Mouse (Mus musculus) forebrain, embryonic 12.5 days (tissue): ENCODE measurements around the gene Ccdc38. TPM values are rescaled to one million over a fixed set of nuclear protein-coding genes. Genes with fewer than 3 reads are reported as not detected.
A peak's percentile ranks its signal among the peaks of the same experiment; 100 is the strongest.

Experiments
- ATAC-seq: fragments of 200-750 bp; cut with Nextera tagmentation; 2 replicates; pipeline ENCODE4 v1.8.0; 2017; ENCODE audit warnings: moderate TSS enrichment; ENCODE audit not compliant: low FRiP score
- H3K27ac ChIP-seq: fragments of 300-500 bp; sonication (generic); 2 replicates; pipeline ENCODE4 v1.5.1; 2016; ENCODE audit warnings: mild to moderate bottlenecking
- H3K27me3 ChIP-seq: fragments of 300-500 bp; sonication (generic); 2 replicates; pipeline ENCODE4 v1.6.1; 2016; ENCODE audit warnings: mild to moderate bottlenecking
- H3K36me3 ChIP-seq: fragments of 300-500 bp; sonication (generic); replicated peaks from 2 replicates; pipeline ENCODE4 v1.6.1; 2016; ENCODE audit warnings: mild to moderate bottlenecking
- H3K4me1 ChIP-seq: fragments of 300-500 bp; sonication (generic); 2 replicates; pipeline ENCODE4 v1.6.1; 2016
- H3K4me2 ChIP-seq: fragments of 300-500 bp; sonication (generic); 2 replicates; pipeline ENCODE4 v1.6.1; 2016; ENCODE audit warnings: mild to moderate bottlenecking, moderate library complexity
- H3K4me3 ChIP-seq: fragments of 300-500 bp; sonication (generic); replicated peaks from 2 replicates; pipeline ENCODE4 v1.5.1; 2016; ENCODE audit warnings: mild to moderate bottlenecking
- H3K9ac ChIP-seq: fragments of 300-500 bp; sonication (generic); 2 replicates; pipeline ENCODE4 v1.6.1; 2016; ENCODE audit warnings: mild to moderate bottlenecking
- H3K9me3 ChIP-seq: fragments of 300-500 bp; sonication (generic); 2 replicates; pipeline ENCODE4 v1.6.1; 2016
- WGBS: fragments of 180-500 bp; shearing (Covaris S2); methylation state at CpG from one replicate; pipeline ENCODE4 v1.1.7; 2016; 5-methylcytosine and 5-hydroxymethylcytosine counted together
- polyA plus RNA-seq: library from polyadenylated mRNA; unstranded; fragments of >200 nt; fragmentation: Nextera tagmentation; extraction: Ambion mirVana; gene quantifications from 2 replicates; pipeline ENCODE4 v1.2.1, GENCODE M21; 2016

Gene Ccdc38
- 0.56 and 0.72 TPM in 2 replicates for polyA plus RNA-seq

GRCm38 (mm10) chr10:93540431-93541210, at the start of gene Ccdc38:
Gene Ccdc38 (plus strand): TSS chr10:93540632.
- WGBS = 78% methylated on average over 17 of the region's 17 CpGs
- H3K4me2 ChIP-seq = peak within 1 kb of the TSS; percentile 77
- no peaks in the 10 kb centered on the region for H3K36me3 ChIP-seq
- no peaks in the 10 kb centered on the region for H3K9me3 ChIP-seq
- peaks cover 16% of the 10 kb centered on the region for H3K27me3 ChIP-seq
- H3K4me1 ChIP-seq = peaks cover 15% of the 10 kb centered on the region
- H3K4me3 ChIP-seq = peak within 1 kb of the TSS; percentile 40
- no peak within 1 kb of the TSS for H3K27ac ChIP-seq
- ATAC-seq = no peak; the same call in 1 of the 2 replicates
- peak within 1 kb of the TSS; percentile 50 for H3K9ac ChIP-seq

- WGBS = 52% methylated on average over 10 of the region's 10 CpGs
- Histone ChIP-seq H3K9ac (no peak overlapping the region), H3K27me3 (no peaks in the 10 kb centered on the region), H3K9me3 (no peaks in the 10 kb centered on the region), H3K27ac (no peak overlapping the region), H3K36me3 (no peaks in the 10 kb centered on the region), H3K4me2 (no peak overlapping the region), H3K4me1 (no peaks in the 10 kb centered on the region), H3K4me3 (no peak overlapping the region)
- no peak for ATAC-seq
Measured at GRCm38 (mm10) chr10:93500864-93501263, 39.6 kb upstream of the Ccdc38 start.

- Histone ChIP-seq H3K4me2 (no peak overlapping the region), H3K27ac (no peak overlapping the region), H3K4me3 (no peak overlapping the region), H3K9ac (no peak overlapping the region), H3K27me3 (no peaks in the 10 kb centered on the region), H3K9me3 (no peaks in the 10 kb centered on the region), H3K36me3 (no peaks in the 10 kb centered on the region), H3K4me1 (no peaks in the 10 kb centered on the region)
- ATAC-seq = no peak
- 78% methylated on average over 10 of the region's 10 CpGs for WGBS
Measured at GRCm38 (mm10) chr10:93501346-93501745, 39.1 kb upstream of the Ccdc38 start.

GRCm38 (mm10) chr10:93508383-93508970, 32.0 kb upstream of the Ccdc38 start:
- Histone ChIP-seq H3K27ac (no peak overlapping the region), H3K9ac (no peak overlapping the region), H3K36me3 (no peaks in the 10 kb centered on the region), H3K4me1 (no peaks in the 10 kb centered on the region), H3K27me3 (no peaks in the 10 kb centered on the region), H3K9me3 (no peaks in the 10 kb centered on the region), H3K4me2 (no peak overlapping the region), H3K4me3 (no peak overlapping the region)
- ATAC-seq = no peak
- 71% methylated on average over 7 of the region's 7 CpGs for WGBS

GRCm38 (mm10) chr10:93509532-93510153, 30.8 kb upstream of the Ccdc38 start:
- ATAC-seq = no peak
- no peaks in the 10 kb centered on the region for H3K36me3 ChIP-seq
- H3K4me2 ChIP-seq = no peak overlapping the region
- H3K4me1 ChIP-seq = no peaks in the 10 kb centered on the region
- H3K27ac ChIP-seq = no peak overlapping the region
- WGBS = 91% methylated on average over 15 of the region's 15 CpGs
- no peak overlapping the region for H3K4me3 ChIP-seq
- no peaks in the 10 kb centered on the region for H3K27me3 ChIP-seq
- no peak overlapping the region for H3K9ac ChIP-seq
- H3K9me3 ChIP-seq = no peaks in the 10 kb centered on the region

GRCm38 (mm10) chr10:93515419-93515818, 25.0 kb upstream of the Ccdc38 start:
- 18% methylated on average over 1 of the region's 1 CpGs for WGBS
- no peaks in the 10 kb centered on the region for H3K36me3 ChIP-seq
- no peak overlapping the region for H3K27ac ChIP-seq
- H3K9ac ChIP-seq = no peak overlapping the region
- no peak overlapping the region for H3K4me3 ChIP-seq
- H3K9me3 ChIP-seq = no peaks in the 10 kb centered on the region
- no peaks in the 10 kb centered on the region for H3K4me1 ChIP-seq
- H3K27me3 ChIP-seq = no peaks in the 10 kb centered on the region
- ATAC-seq = no peak; the same call in 1 of the 2 replicates
- H3K4me2 ChIP-seq = no peak overlapping the region

GRCm38 (mm10) chr10:93515927-93516326, 24.5 kb upstream of the Ccdc38 start:
- no peak overlapping the region for H3K9ac ChIP-seq
- no peaks in the 10 kb centered on the region for H3K36me3 ChIP-seq
- H3K27me3 ChIP-seq = no peaks in the 10 kb centered on the region
- no peak overlapping the region for H3K4me3 ChIP-seq
- no peak overlapping the region for H3K27ac ChIP-seq
- WGBS = 89% methylated on average over 12 of the region's 12 CpGs
- no peaks in the 10 kb centered on the region for H3K4me1 ChIP-seq
- no peaks in the 10 kb centered on the region for H3K9me3 ChIP-seq
- no peak overlapping the region for H3K4me2 ChIP-seq
- no peak for ATAC-seq

GRCm38 (mm10) chr10:93517754-93518153, 22.7 kb upstream of the Ccdc38 start:
- ATAC-seq = no peak
- Histone ChIP-seq H3K4me2 (no peak overlapping the region), H3K4me1 (no peaks in the 10 kb centered on the region), H3K9me3 (no peaks in the 10 kb centered on the region), H3K4me3 (no peak overlapping the region), H3K27me3 (no peaks in the 10 kb centered on the region), H3K9ac (no peak overlapping the region), H3K36me3 (no peaks in the 10 kb centered on the region), H3K27ac (no peak overlapping the region)
- WGBS = 77% methylated on average over 4 of the region's 4 CpGs

- WGBS = 85% methylated on average over 4 of the region's 4 CpGs
- Histone ChIP-seq H3K36me3 (no peaks in the 10 kb centered on the region), H3K4me2 (no peak overlapping the region), H3K9ac (no peak overlapping the region), H3K27me3 (no peaks in the 10 kb centered on the region), H3K27ac (no peak overlapping the region), H3K4me3 (no peak overlapping the region), H3K9me3 (no peaks in the 10 kb centered on the region), H3K4me1 (no peaks in the 10 kb centered on the region)
- ATAC-seq = no peak
Measured at GRCm38 (mm10) chr10:93518186-93518585, 22.2 kb upstream of the Ccdc38 start.

GRCm38 (mm10) chr10:93518620-93519019, 21.8 kb upstream of the Ccdc38 start:
- no peak overlapping the region for H3K4me2 ChIP-seq
- no peak overlapping the region for H3K9ac ChIP-seq
- H3K4me1 ChIP-seq = no peaks in the 10 kb centered on the region
- WGBS = 88% methylated on average over 2 of the region's 2 CpGs
- no peak overlapping the region for H3K4me3 ChIP-seq
- H3K27ac ChIP-seq = no peak overlapping the region
- no peak for ATAC-seq
- no peaks in the 10 kb centered on the region for H3K9me3 ChIP-seq
- H3K36me3 ChIP-seq = no peaks in the 10 kb centered on the region
- H3K27me3 ChIP-seq = no peaks in the 10 kb centered on the region

- H3K27me3 ChIP-seq = no peaks in the 10 kb centered on the region
- no peak for ATAC-seq
- no peaks in the 10 kb centered on the region for H3K36me3 ChIP-seq
- H3K4me1 ChIP-seq = no peaks in the 10 kb centered on the region
- H3K27ac ChIP-seq = no peak overlapping the region
- H3K9ac ChIP-seq = no peak overlapping the region
- H3K4me2 ChIP-seq = no peak overlapping the region
- H3K4me3 ChIP-seq = no peak overlapping the region
- 90% methylated on average over 8 of the region's 8 CpGs for WGBS
- no peaks in the 10 kb centered on the region for H3K9me3 ChIP-seq
Measured at GRCm38 (mm10) chr10:93519159-93519558, 21.3 kb upstream of the Ccdc38 start.

GRCm38 (mm10) chr10:93519756-93520155, 20.7 kb upstream of the Ccdc38 start:
- no peaks in the 10 kb centered on the region for H3K27me3 ChIP-seq
- no peak overlapping the region for H3K9ac ChIP-seq
- 92% methylated on average over 5 of the region's 5 CpGs for WGBS
- H3K4me2 ChIP-seq = no peak overlapping the region
- H3K4me1 ChIP-seq = no peaks in the 10 kb centered on the region
- no peak overlapping the region for H3K27ac ChIP-seq
- no peaks in the 10 kb centered on the region for H3K36me3 ChIP-seq
- no peak overlapping the region for H3K4me3 ChIP-seq
- ATAC-seq = no peak
- H3K9me3 ChIP-seq = no peaks in the 10 kb centered on the region
